Mouse (Mus musculus) kidney, adult 2 months (tissue): ENCODE data around the gene Ulk1.

Experiments
- CTCF ChIP-seq: fragments of 200-500 bp; conservative IDR thresholded peaks from 2 replicates; pipeline ENCODE4 v1.5.1; 2011; ENCODE audit warnings: low read depth, mild to moderate bottlenecking, control low read depth, low read length, moderate library complexity, mixed read lengths; ENCODE audit not compliant: insufficient read depth, insufficient read length
- POLR2A ChIP-seq: fragments of 200-500 bp; IDR thresholded peaks from one replicate; pipeline ENCODE4 v1.6.1; 2011; ENCODE audit warnings: low read depth, low read length, control low read depth

GRCm38 (mm10) chr5:110783150-110783549, 26.7 kb downstream of the Ulk1 start:
- TF ChIP-seq CTCF (no peak), POLR2A (no peak)
